Mouse (Mus musculus): ENCODE data around the gene Trappc13. TPM values are rescaled to one million over a fixed set of nuclear protein-coding genes. Genes with fewer than 3 reads are reported as not detected.

Trappc13 gene
- total and polyA plus RNA-seq, 2 experiments from 2014 or later: 33.1 to 35.4 TPM

GRCm38 (mm10) chr13:104095955-104096354, 82.3 kb downstream of the Trappc13 start:
- no peak overlapping the region for H3K27ac ChIP-seq (ENCODE audit: low read depth)

GRCm38 (mm10) chr13:104094531-104095385, 83.5 kb downstream of the Trappc13 start:
- Histone ChIP-seq H3K36me3 (replicated peaks; ENCODE audit: control insufficient read depth, insufficient read depth, low read length) (no peaks in the 10 kb centered on the region), H3K27me3 (ENCODE audit: control insufficient read depth, insufficient read depth, low read length) (no peaks in the 10 kb centered on the region), H3K9ac (replicated peaks; ENCODE audit: low read depth, low read length) (no peak overlapping the region), H3K4me1 (ENCODE audit: control insufficient read depth, insufficient read depth) (peaks cover 16% of the 10 kb centered on the region; the same call in 1 of the 2 replicates), H3K27ac (ENCODE audit: low read depth) (0 out of 2 replicates have a peak overlapping the region, but pooled peaks have one; percentile 0), H3K4me2 (ENCODE audit: low read depth, low read length) (no peak overlapping the region), H3K4me3 (ENCODE audit: low read depth, low read length) (no peak overlapping the region), H3K9me3 (replicated peaks; ENCODE audit: control insufficient read depth, low read length) (no peaks in the 10 kb centered on the region)
- peak; percentile 55; the same call in 1 of the 2 replicates for ATAC-seq (ENCODE audit: insufficient read depth, low read depth)
- 74% methylated on average over 11 of the region's 11 CpGs for WGBS
- DNase-seq (ENCODE audit: low spot score): no peak
- TF ChIP-seq CTCF (IDR thresholded peaks at IDR 0.05; ENCODE audit: low read depth): no peak
- no peak for TF ChIP-seq EP300 (IDR thresholded peaks at IDR 0.05; ENCODE audit: low read depth)

More at GRCm38 (mm10) chr13:104095955-104096354, 82.3 kb downstream of the Trappc13 start:
- Histone ChIP-seq H3K9ac (replicated peaks; ENCODE audit: low read depth, low read length) (no peak overlapping the region), H3K4me3 (ENCODE audit: low read depth, low read length) (no peak overlapping the region), H3K4me1 (ENCODE audit: control insufficient read depth, insufficient read depth) (peaks cover 16% of the 10 kb centered on the region; the same call in 1 of the 2 replicates), H3K4me2 (ENCODE audit: low read depth, low read length) (no peak overlapping the region), H3K9me3 (replicated peaks; ENCODE audit: control insufficient read depth, low read length) (no peaks in the 10 kb centered on the region), H3K27me3 (ENCODE audit: control insufficient read depth, insufficient read depth, low read length) (no peaks in the 10 kb centered on the region), H3K36me3 (replicated peaks; ENCODE audit: control insufficient read depth, insufficient read depth, low read length) (no peaks in the 10 kb centered on the region)
- 47% methylated on average over 7 of the region's 7 CpGs for WGBS
- TF ChIP-seq EP300 (IDR thresholded peaks at IDR 0.05; ENCODE audit: low read depth) (no peak), CTCF (IDR thresholded peaks at IDR 0.05; ENCODE audit: low read depth) (no peak)
- no peak for ATAC-seq (ENCODE audit: insufficient read depth, low read depth)
- DNase-seq (ENCODE audit: low spot score): no peak

Other genes starting within 250 kb of the Trappc13 start
- gene Nln, start 68.9 kb downstream of the Trappc13 start, total RNA-seq (2014; rRNA removed; ENCODE audit: low replicate concordance): 31.1 and 42.2 TPM in 2 replicates
- gene Nln, start 68.9 kb downstream of the Trappc13 start, polyA plus RNA-seq (2015; fragmentation: Nextera tagmentation; extraction: Ambion mirVana): 16.2 and 17.0 TPM in 2 replicates
- gene Sgtb, start 68.7 kb downstream of the Trappc13 start, total RNA-seq (2014; rRNA removed; ENCODE audit: low replicate concordance): 1.1 and 1.6 TPM in 2 replicates
- gene Sgtb, start 68.7 kb downstream of the Trappc13 start, polyA plus RNA-seq (2015; fragmentation: Nextera tagmentation; extraction: Ambion mirVana): 1.1 TPM in 2 replicates
- gene Trim23, start 328 bp upstream of the Trappc13 start, total RNA-seq (2014; rRNA removed; ENCODE audit: low replicate concordance): 16.8 and 20.6 TPM in 2 replicates
- gene Trim23, start 328 bp upstream of the Trappc13 start, polyA plus RNA-seq (2015; fragmentation: Nextera tagmentation; extraction: Ambion mirVana): 13.2 and 14.3 TPM in 2 replicates
- gene Cenpk, start 50.1 kb upstream of the Trappc13 start, total RNA-seq (2014; rRNA removed; ENCODE audit: low replicate concordance): 0.19 and 4.5 TPM in 2 replicates
- 17.3 and 18.2 TPM in 2 replicates for gene Cenpk, start 50.1 kb upstream of the Trappc13 start, polyA plus RNA-seq (2015; fragmentation: Nextera tagmentation; extraction: Ambion mirVana)
- gene Ppwd1, start 50.4 kb upstream of the Trappc13 start, total RNA-seq (2014; rRNA removed; ENCODE audit: low replicate concordance): 2.1 and 4.8 TPM in 2 replicates
- 5.4 and 5.8 TPM in 2 replicates for gene Ppwd1, start 50.4 kb upstream of the Trappc13 start, polyA plus RNA-seq (2015; fragmentation: Nextera tagmentation; extraction: Ambion mirVana)
- gene Adamts6, start 109.4 kb upstream of the Trappc13 start, total RNA-seq (2014; rRNA removed; ENCODE audit: low replicate concordance): 20.6 and 21.8 TPM in 2 replicates
- 2.0 and 2.7 TPM in 2 replicates for gene Adamts6, start 109.4 kb upstream of the Trappc13 start, polyA plus RNA-seq (2015; fragmentation: Nextera tagmentation; extraction: Ambion mirVana)

Data from heart, postnatal 0 days (tissue).